Mouse (Mus musculus) myocyte (in vitro differentiated cells): ENCODE measurements around the gene Arhgap25.

Experiments
- MAX ChIP-seq: IDR thresholded peaks from one replicate; pipeline ENCODE4 v1.6.1; 2011; ENCODE audit warnings: low read depth, mild to moderate bottlenecking, control low read depth
- MYOD1 ChIP-seq, 3 experiments: IDR thresholded peaks; one replicate each; pipeline ENCODE4 v1.6.1; 2011; ENCODE audit warnings: control low read depth in 2 of 3, low read depth in 2 of 3, mild to moderate bottlenecking in 2 of 3, moderate library complexity in 1 of 3; ENCODE audit not compliant: insufficient read length in 2 of 3, control insufficient read depth in 1 of 3
- POLR2A ChIP-seq: IDR thresholded peaks from one replicate; pipeline ENCODE4 v1.6.1; 2011; ENCODE audit warnings: low read depth, mild to moderate bottlenecking, control low read depth, moderate library complexity; ENCODE audit not compliant: insufficient read length

GRCm38 (mm10) chr6:87494339-87494738 is 38.7 kb downstream of the Arhgap25 start:
- no peak for TF ChIP-seq POLR2A
- TF ChIP-seq MAX: no peak
- TF ChIP-seq MYOD1 (IDR thresholded peaks at IDR 0.05; ENCODE audit: control insufficient read depth in 1 of 3, insufficient read length in 2 of 3, low read depth in 2 of 3): no peak
